Mouse (Mus musculus) CD4-positive naive resting alpha-beta T cell, adult 57 days (primary cell): ENCODE measurements around the gene Myo9a. TPM values are rescaled to one million over a fixed set of nuclear protein-coding genes. Genes with fewer than 3 reads are reported as not detected.

Source experiments
- total RNA-seq: library from RNA; stranded (reverse); gene quantifications from one replicate; pipeline ENCODE4 v1.2.4, GENCODE M21; 2023

The Myo9a gene
- total RNA-seq = 20.5 TPM

GRCm38 (mm10) chr9:59750267-59751065 lies at the start of gene Myo9a, which contains the start of gene Senp8:
TSS of gene Myo9a (plus strand) at chr9:59750896.
TSS of gene Senp8 (minus strand) at chr9:59750710.

GRCm38 (mm10) chr9:59960559-59960958 lies 209.9 kb downstream of the Myo9a start, which contains the start of gene Nr2e3:
TSS of gene Nr2e3 (minus strand) at chr9:59960659.

Other genes with a start within 250 kb of the Myo9a start
- 44.5 TPM for gene Hexa, start 211.4 kb upstream of the Myo9a start, total RNA-seq
- gene Tmem202, start 211.0 kb upstream of the Myo9a start, total RNA-seq = 0.71 TPM
- not detected for gene Celf6, start 173.0 kb upstream of the Myo9a start, total RNA-seq
- gene Parp6, start 133.6 kb upstream of the Myo9a start, total RNA-seq = 68.5 TPM
- gene Pkm, start 94.5 kb upstream of the Myo9a start, total RNA-seq = 408 TPM
- not detected for gene Gramd2, start 70.8 kb upstream of the Myo9a start, total RNA-seq
- gene Senp8, start 186 bp upstream of the Myo9a start, total RNA-seq = 1.4 TPM
- gene Nr2e3, start 209.8 kb downstream of the Myo9a start, total RNA-seq = not detected